Mouse (Mus musculus): ENCODE measurements at regions not wholly inside any gene's neighbourhood (a gene's known extent, or its start where the extent isn't known, plus 50 kb on each side); places are given as distances from the start of the nearest gene placed in this dataset.

- Histone ChIP-seq H3K27ac (ENCODE audit: low read length) (no peak overlapping the region), H3K27me3 (replicated peaks; ENCODE audit: control insufficient read depth, insufficient read depth, low read length) (no peaks in the 10 kb centered on the region), H3K36me3 (ENCODE audit: control insufficient read depth, insufficient read depth, low read length) (no peaks in the 10 kb centered on the region), H3K9ac (ENCODE audit: low read depth, low read length) (no peak overlapping the region), H3K9me3 (ENCODE audit: control insufficient read depth, low read length) (no peaks in the 10 kb centered on the region), H3K4me3 (ENCODE audit: low read length) (no peak overlapping the region), H3K4me2 (ENCODE audit: low read depth, low read length) (no peak overlapping the region), H3K4me1 (ENCODE audit: control insufficient read depth, insufficient read depth, low read length) (no peaks in the 10 kb centered on the region)
- no peak for ATAC-seq
- 71% methylated on average over 3 of the region's 3 CpGs for WGBS
These were observed 317.4 kb downstream of the Gm10184 start for GRCm38 (mm10) chr17:89592826-89593225.

GRCm38 (mm10) chr17:89559506-89559905 lies 350.7 kb downstream of the Gm10184 start:
- Histone ChIP-seq H3K27ac (ENCODE audit: low read length) (no peak overlapping the region), H3K36me3 (ENCODE audit: control insufficient read depth, insufficient read depth, low read length) (no peaks in the 10 kb centered on the region), H3K27me3 (replicated peaks; ENCODE audit: control insufficient read depth, insufficient read depth, low read length) (no peaks in the 10 kb centered on the region), H3K9me3 (ENCODE audit: control insufficient read depth, low read length) (no peaks in the 10 kb centered on the region), H3K9ac (ENCODE audit: low read depth, low read length) (no peak overlapping the region), H3K4me3 (ENCODE audit: low read length) (no peak overlapping the region), H3K4me2 (ENCODE audit: low read depth, low read length) (no peak overlapping the region), H3K4me1 (ENCODE audit: control insufficient read depth, insufficient read depth, low read length) (no peaks in the 10 kb centered on the region)
- ATAC-seq, result no peak

- ATAC-seq, result no peak
- WGBS, result 76% methylated on average over 1 of the region's 1 CpGs
- no peaks in the 10 kb centered on the region for H3K27me3 ChIP-seq (replicated peaks; ENCODE audit: control insufficient read depth, insufficient read depth, low read length)
These were observed 354.3 kb upstream of the Fshr start for GRCm38 (mm10) chr17:89554754-89555153.

GRCm38 (mm10) chr17:89553597-89553996 lies 353.1 kb upstream of the Fshr start:
- Histone ChIP-seq H3K27ac (ENCODE audit: low read length) (no peak overlapping the region), H3K9ac (ENCODE audit: low read depth, low read length) (no peak overlapping the region), H3K36me3 (ENCODE audit: control insufficient read depth, insufficient read depth, low read length) (no peaks in the 10 kb centered on the region), H3K9me3 (ENCODE audit: control insufficient read depth, low read length) (no peaks in the 10 kb centered on the region), H3K27me3 (replicated peaks; ENCODE audit: control insufficient read depth, insufficient read depth, low read length) (no peaks in the 10 kb centered on the region), H3K4me2 (ENCODE audit: low read depth, low read length) (no peak overlapping the region), H3K4me1 (ENCODE audit: control insufficient read depth, insufficient read depth, low read length) (no peaks in the 10 kb centered on the region), H3K4me3 (ENCODE audit: low read length) (no peak overlapping the region)
- 33% methylated on average over 3 of the region's 3 CpGs for WGBS
- ATAC-seq, result no peak

More at GRCm38 (mm10) chr17:89554754-89555153, 354.3 kb upstream of the Fshr start:
- Histone ChIP-seq H3K36me3 (ENCODE audit: control insufficient read depth, insufficient read depth, low read length) (no peaks in the 10 kb centered on the region), H3K9me3 (ENCODE audit: control insufficient read depth, low read length) (no peaks in the 10 kb centered on the region), H3K9ac (ENCODE audit: low read depth, low read length) (no peak overlapping the region), H3K4me3 (ENCODE audit: low read length) (no peak overlapping the region), H3K4me2 (ENCODE audit: low read depth, low read length) (no peak overlapping the region), H3K4me1 (ENCODE audit: control insufficient read depth, insufficient read depth, low read length) (no peaks in the 10 kb centered on the region), H3K27ac (ENCODE audit: low read length) (no peak overlapping the region)

GRCm38 (mm10) chr17:89550758-89551157 lies 350.3 kb upstream of the Fshr start:
- no peaks in the 10 kb centered on the region for H3K4me1 ChIP-seq (ENCODE audit: control insufficient read depth, insufficient read depth, low read length)
- 70% methylated on average over 3 of the region's 3 CpGs for WGBS
- H3K4me2 ChIP-seq (ENCODE audit: low read depth, low read length), result no peak overlapping the region
- no peak for ATAC-seq
- no peak overlapping the region for H3K27ac ChIP-seq (ENCODE audit: low read length)
- no peaks in the 10 kb centered on the region for H3K27me3 ChIP-seq (replicated peaks; ENCODE audit: control insufficient read depth, insufficient read depth, low read length)
- no peaks in the 10 kb centered on the region for H3K36me3 ChIP-seq (ENCODE audit: control insufficient read depth, insufficient read depth, low read length)
- no peak overlapping the region for H3K4me3 ChIP-seq (ENCODE audit: low read length)
- no peak overlapping the region for H3K9ac ChIP-seq (ENCODE audit: low read depth, low read length)
- H3K9me3 ChIP-seq (ENCODE audit: control insufficient read depth, low read length), result no peaks in the 10 kb centered on the region

GRCm38 (mm10) chr17:89521912-89522311 lies 321.4 kb upstream of the Fshr start:
- Histone ChIP-seq H3K27me3 (replicated peaks; ENCODE audit: control insufficient read depth, insufficient read depth, low read length) (no peaks in the 10 kb centered on the region), H3K9me3 (ENCODE audit: control insufficient read depth, low read length) (no peaks in the 10 kb centered on the region), H3K4me3 (ENCODE audit: low read length) (no peak overlapping the region), H3K4me2 (ENCODE audit: low read depth, low read length) (no peak overlapping the region), H3K36me3 (ENCODE audit: control insufficient read depth, insufficient read depth, low read length) (no peaks in the 10 kb centered on the region), H3K27ac (ENCODE audit: low read length) (no peak overlapping the region), H3K4me1 (ENCODE audit: control insufficient read depth, insufficient read depth, low read length) (no peaks in the 10 kb centered on the region), H3K9ac (ENCODE audit: low read depth, low read length) (no peak overlapping the region)
- ATAC-seq, result no peak
- 83% methylated on average over 4 of the region's 4 CpGs for WGBS

- Histone ChIP-seq H3K36me3 (ENCODE audit: control insufficient read depth, insufficient read depth, low read length) (no peaks in the 10 kb centered on the region), H3K4me1 (ENCODE audit: control insufficient read depth, insufficient read depth, low read length) (no peaks in the 10 kb centered on the region), H3K4me3 (ENCODE audit: low read length) (no peak overlapping the region), H3K27ac (ENCODE audit: low read length) (no peak overlapping the region), H3K9me3 (ENCODE audit: control insufficient read depth, low read length) (no peaks in the 10 kb centered on the region), H3K4me2 (ENCODE audit: low read depth, low read length) (no peak overlapping the region), H3K9ac (ENCODE audit: low read depth, low read length) (no peak overlapping the region), H3K27me3 (replicated peaks; ENCODE audit: control insufficient read depth, insufficient read depth, low read length) (no peaks in the 10 kb centered on the region)
- no peak for ATAC-seq
- 79% methylated on average over 2 of the region's 2 CpGs for WGBS
These were observed 318.9 kb upstream of the Fshr start for GRCm38 (mm10) chr17:89519413-89519812.

- no peaks in the 10 kb centered on the region for H3K27me3 ChIP-seq (replicated peaks; ENCODE audit: control insufficient read depth, insufficient read depth, low read length)
- no peaks in the 10 kb centered on the region for H3K4me1 ChIP-seq (ENCODE audit: control insufficient read depth, insufficient read depth, low read length)
- no peak overlapping the region for H3K4me2 ChIP-seq (ENCODE audit: low read depth, low read length)
- H3K9me3 ChIP-seq (ENCODE audit: control insufficient read depth, low read length), result no peaks in the 10 kb centered on the region
- no peak overlapping the region for H3K27ac ChIP-seq (ENCODE audit: low read length)
- no peak overlapping the region for H3K4me3 ChIP-seq (ENCODE audit: low read length)
- 89% methylated on average over 3 of the region's 3 CpGs for WGBS
- no peak for ATAC-seq
- H3K36me3 ChIP-seq (ENCODE audit: control insufficient read depth, insufficient read depth, low read length), result no peaks in the 10 kb centered on the region
- no peak overlapping the region for H3K9ac ChIP-seq (ENCODE audit: low read depth, low read length)
These were observed 304.8 kb upstream of the Fshr start for GRCm38 (mm10) chr17:89505288-89505687.

- Histone ChIP-seq H3K27ac (ENCODE audit: low read length) (no peak overlapping the region), H3K4me1 (ENCODE audit: control insufficient read depth, insufficient read depth, low read length) (no peaks in the 10 kb centered on the region), H3K27me3 (replicated peaks; ENCODE audit: control insufficient read depth, insufficient read depth, low read length) (no peaks in the 10 kb centered on the region), H3K4me2 (ENCODE audit: low read depth, low read length) (no peak overlapping the region), H3K9ac (ENCODE audit: low read depth, low read length) (no peak overlapping the region), H3K4me3 (ENCODE audit: low read length) (no peak overlapping the region), H3K36me3 (ENCODE audit: control insufficient read depth, insufficient read depth, low read length) (no peaks in the 10 kb centered on the region), H3K9me3 (ENCODE audit: control insufficient read depth, low read length) (no peaks in the 10 kb centered on the region)
- no peak for ATAC-seq
- WGBS, result 61% methylated on average over 2 of the region's 2 CpGs
These were observed 293.1 kb upstream of the Fshr start for GRCm38 (mm10) chr17:89493547-89493946.

GRCm38 (mm10) chr17:89466486-89466885 lies 266.0 kb upstream of the Fshr start:
- H3K36me3 ChIP-seq (ENCODE audit: control insufficient read depth, insufficient read depth, low read length), result no peaks in the 10 kb centered on the region
- 90% methylated on average over 1 of the region's 1 CpGs for WGBS
- H3K27ac ChIP-seq (ENCODE audit: low read length), result no peak overlapping the region
- H3K9ac ChIP-seq (ENCODE audit: low read depth, low read length), result no peak overlapping the region
- H3K27me3 ChIP-seq (replicated peaks; ENCODE audit: control insufficient read depth, insufficient read depth, low read length), result no peaks in the 10 kb centered on the region
- no peak for ATAC-seq
- no peak overlapping the region for H3K4me3 ChIP-seq (ENCODE audit: low read length)
- no peaks in the 10 kb centered on the region for H3K9me3 ChIP-seq (ENCODE audit: control insufficient read depth, low read length)
- H3K4me2 ChIP-seq (ENCODE audit: low read depth, low read length), result no peak overlapping the region
- no peaks in the 10 kb centered on the region for H3K4me1 ChIP-seq (ENCODE audit: control insufficient read depth, insufficient read depth, low read length)

Data from intestine, embryonic 16.5 days (tissue).